Mouse (Mus musculus) left cerebral cortex, postnatal 14 days (tissue): ENCODE results near the gene Slc25a21. TPM values are rescaled to one million over a fixed set of nuclear protein-coding genes. Genes with fewer than 3 reads are reported as not detected.

ENCODE experiments used
- DNase-seq, 2 experiments: peaks; one replicate each; pipeline ENCODE4 v3.0.0; 2021 to 2022; ENCODE audit warnings: low spot score in 2 of 2, mixed read lengths in 1 of 2
- intact Hi-C: fragments of 180-260 bp; cut with DNase I; formaldehyde crosslinking; loops from one replicate; pipeline ENCODE4 v1.15.1; 2025
- total RNA-seq, 2 experiments: library from RNA; stranded (reverse); gene quantifications; 2 replicates each; pipeline ENCODE4 v1.2.3; 2021

Slc25a21 gene
- total RNA-seq, 2 experiments from 2014 or later, result 0.53 to 0.66 TPM

DNA sequence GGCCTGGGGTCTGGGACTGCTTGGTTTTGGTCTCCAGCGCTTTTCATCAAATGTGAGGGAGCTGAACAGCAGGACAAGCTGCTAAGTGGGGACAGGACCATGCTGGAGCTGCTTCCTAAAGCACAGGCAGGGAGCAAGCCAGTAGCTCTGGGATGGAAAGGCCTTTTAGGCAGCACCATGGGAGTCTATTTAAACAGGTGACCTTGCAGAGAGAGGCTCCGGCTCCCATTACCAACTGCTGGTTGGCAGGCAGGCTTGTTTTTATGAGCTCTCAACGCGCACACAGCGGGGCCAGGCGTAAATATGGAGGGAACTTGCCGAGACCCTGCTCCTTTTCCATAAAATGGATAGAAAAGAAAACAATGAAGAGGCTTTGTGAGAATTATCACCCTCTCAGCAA is 292.1 kb downstream of the Slc25a21 start:
- no peak for DNase-seq
- intact Hi-C loops, result no loop called here

DNA sequence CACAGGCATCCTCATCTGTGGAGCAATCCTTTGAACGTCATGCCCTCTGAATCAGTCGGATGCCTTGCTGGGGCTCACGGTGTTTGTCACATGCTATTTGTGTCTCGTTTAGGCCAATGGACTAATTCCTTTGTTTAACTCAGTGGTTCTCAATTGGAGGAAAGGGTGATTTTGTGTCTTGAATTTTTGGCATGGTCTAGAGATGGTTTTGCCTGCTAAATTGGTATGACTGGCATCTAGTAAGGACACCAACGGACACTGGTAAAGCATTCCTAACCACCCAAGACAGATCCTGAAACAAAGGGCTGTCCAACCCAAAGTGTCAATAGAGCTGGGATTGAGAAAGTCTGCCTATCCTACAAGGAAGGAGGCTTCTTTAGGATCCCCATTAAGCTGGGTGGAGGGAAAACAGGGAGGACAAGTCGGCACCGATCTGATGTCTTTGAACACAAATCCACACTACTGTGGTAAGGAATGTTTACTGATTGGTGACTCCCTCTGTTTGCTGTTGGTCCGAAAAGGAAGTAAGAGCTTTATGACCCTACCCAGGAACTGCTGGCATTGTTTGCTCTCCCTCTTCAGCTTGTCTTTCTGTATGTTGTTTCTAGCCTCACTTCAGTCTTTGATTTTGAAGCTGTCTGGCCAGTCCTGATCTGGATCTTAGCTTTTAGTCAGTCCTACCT is 294.4 kb downstream of the Slc25a21 start:
- no peak for DNase-seq
- intact Hi-C loops, result no loop called here

DNA sequence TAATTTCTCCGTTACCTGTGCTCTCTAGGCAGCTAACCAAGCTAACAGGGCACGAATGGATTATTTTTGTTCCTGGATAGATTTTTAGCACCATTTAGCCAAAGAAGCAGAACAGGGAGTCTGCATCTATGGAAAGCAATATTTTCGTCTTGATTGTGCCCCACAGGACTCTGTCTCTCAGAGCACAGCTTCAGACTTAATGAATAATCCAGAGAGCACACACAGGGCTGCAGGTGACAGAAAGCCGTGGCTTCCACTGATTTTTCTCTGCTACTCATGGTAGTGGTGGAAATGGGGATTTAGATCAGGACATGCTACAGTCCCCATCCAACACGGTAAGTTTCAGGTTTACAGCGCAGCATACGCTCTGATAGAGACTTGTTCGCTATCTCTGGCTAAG is 299.3 kb downstream of the Slc25a21 start:
- no peak for DNase-seq
- intact Hi-C loops, result no loop called here

- DNase-seq, result no peak
- intact Hi-C loops, result no loop called here
Measured at GRCm38 (mm10) chr12:56897221-56897937, 299.9 kb downstream of the Slc25a21 start.

DNA sequence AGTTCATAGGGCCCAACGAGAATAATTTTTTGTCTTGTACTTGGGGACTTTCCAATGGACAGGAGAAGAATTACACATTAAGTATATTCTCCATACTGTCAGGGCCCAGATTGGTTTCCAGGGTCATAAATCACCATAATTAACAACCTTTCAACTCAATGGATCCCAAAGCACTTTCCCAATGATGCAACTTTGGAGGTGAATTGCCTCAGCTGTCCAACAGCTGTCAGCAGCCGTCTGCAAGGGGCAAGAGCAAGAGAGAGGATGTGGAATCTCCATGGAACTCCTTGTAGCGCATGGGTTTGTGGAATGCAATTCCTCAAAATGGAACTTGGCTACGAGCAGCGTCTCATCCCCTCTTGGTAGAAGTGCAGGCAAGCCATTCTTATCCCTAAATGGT is 302.3 kb downstream of the Slc25a21 start:
- no peak for DNase-seq
- intact Hi-C loops, result no loop called here

DNA sequence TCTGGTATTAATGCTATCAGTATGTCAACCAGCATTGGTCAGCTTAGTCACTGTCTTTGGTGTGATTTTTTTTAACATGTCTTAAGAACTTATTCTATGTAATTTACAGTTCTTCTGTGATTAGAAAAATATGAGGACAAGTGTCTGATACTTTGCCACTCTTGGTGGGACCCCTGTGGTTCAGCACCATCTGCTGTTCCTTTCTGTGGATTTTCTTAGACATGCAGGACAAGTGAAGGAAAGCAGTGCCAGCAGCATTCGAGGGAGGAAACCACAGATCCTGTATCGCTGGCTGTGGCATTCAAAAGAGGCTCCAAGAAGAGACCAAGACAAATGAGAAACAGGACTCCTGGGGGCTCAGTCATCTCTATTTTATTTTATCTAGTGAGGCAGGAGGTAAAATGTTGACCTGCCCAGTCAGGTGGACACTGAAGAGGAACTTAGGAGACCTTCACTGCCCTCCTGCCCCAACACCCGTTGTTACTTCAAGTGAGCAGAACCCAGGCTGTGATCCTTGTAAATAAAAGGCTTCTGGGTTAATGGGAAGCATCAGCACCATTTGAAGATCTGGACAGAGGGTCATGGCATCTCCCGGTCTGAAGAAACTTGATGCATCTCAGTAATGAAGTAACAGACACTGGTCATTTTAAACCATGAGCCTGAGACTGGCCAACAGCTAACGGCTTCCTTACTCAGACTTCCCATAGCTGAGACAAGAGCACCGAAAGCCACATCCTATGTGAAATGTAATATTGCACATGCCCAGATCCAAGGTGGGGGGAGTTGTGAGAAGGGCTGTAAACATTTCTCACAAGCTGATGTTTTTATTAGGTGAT is 306.2 kb downstream of the Slc25a21 start:
- intact Hi-C loops, result no loop called here
- DNase-seq, result no peak

- no peak for DNase-seq
- intact Hi-C loops, result no loop called here
Measured at GRCm38 (mm10) chr12:56877796-56878195, 319.5 kb downstream of the Slc25a21 start.

- DNase-seq, result no peak
- intact Hi-C loops, result no loop called here
Measured at GRCm38 (mm10) chr12:56876549-56876948, 320.7 kb downstream of the Slc25a21 start.

GRCm38 (mm10) chr12:56873204-56873603 is 324.1 kb downstream of the Slc25a21 start:
- DNase-seq, result no peak
- intact Hi-C loops, result no loop called here

DNA sequence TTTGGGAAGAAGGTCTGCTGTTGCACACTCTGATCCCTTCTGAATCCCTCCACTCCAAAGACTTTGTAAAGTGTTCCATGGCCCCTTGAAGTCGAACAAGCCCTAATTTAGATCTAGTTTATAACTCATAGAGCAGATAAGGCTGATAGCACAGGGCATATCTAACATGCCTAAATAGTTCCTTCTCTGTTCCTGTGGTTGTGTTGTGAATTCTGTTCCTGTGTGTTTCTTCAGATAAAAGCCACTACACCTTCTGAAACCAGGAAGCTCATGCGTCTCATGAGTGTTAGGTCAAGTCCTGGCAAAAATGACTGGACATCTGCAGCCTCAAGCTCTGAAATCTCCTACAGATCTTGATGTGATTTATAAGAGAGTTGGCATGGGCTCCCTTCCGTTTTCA is 326.7 kb downstream of the Slc25a21 start:
- no peak for DNase-seq
- intact Hi-C loops, result no loop called here

- DNase-seq, result no peak
- intact Hi-C loops, result no loop called here
Measured at GRCm38 (mm10) chr12:56863873-56864562, 333.3 kb downstream of the Slc25a21 start.

DNA sequence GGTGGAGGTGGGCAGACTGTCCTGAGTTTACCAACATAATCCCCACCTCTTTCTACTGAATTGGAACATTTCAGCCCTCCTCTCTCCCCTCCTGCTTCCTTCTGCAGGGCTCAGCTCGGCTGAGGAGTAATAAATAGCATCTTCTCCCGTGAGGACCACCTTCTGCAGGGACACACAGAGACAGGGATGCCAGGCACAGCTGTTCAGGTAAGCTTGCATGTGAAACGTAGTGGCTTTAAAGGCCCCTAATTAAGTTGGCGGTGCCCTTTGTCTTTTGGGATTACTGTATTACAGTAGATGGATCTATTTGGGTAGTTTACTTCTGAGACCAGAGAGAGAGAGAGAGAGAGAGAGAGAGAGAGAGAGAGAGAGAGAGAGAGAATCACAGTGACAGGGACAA is 344.6 kb downstream of the Slc25a21 start:
- DNase-seq, result no peak
- intact Hi-C loops, result no loop called here

DNA sequence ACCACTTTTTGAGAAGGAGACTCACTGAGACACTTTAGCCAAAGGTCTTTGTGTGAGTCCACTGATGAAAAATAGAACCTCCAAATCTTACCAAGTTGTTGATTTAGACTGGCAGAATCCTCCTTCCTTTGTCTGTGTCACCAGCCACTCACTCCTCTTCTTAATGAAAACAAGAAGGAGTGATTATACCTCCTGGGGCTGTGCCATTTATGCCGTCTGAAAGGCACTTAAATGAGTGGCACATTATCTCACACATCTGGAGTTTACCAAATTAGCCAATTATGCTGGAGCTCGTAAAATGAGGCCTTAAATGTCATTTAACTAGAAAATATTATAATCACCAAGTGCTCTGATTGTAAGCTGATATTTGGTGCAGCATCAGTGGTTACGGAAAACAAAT is 345.8 kb downstream of the Slc25a21 start:
- no peak for DNase-seq
- intact Hi-C loops, result no loop called here

GRCm38 (mm10) chr12:56829945-56830344 is 367.3 kb downstream of the Slc25a21 start:
- intact Hi-C loops, result no loop called here
- no peak for DNase-seq

GRCm38 (mm10) chr12:56829455-56829883 is 367.8 kb downstream of the Slc25a21 start:
- intact Hi-C loops, result no loop called here
- DNase-seq, result peak in 1 of 2 experiments; percentile 5

GRCm38 (mm10) chr12:56827808-56828384 is 369.4 kb downstream of the Slc25a21 start:
- intact Hi-C loops, result no loop called here
- no peak for DNase-seq

DNA sequence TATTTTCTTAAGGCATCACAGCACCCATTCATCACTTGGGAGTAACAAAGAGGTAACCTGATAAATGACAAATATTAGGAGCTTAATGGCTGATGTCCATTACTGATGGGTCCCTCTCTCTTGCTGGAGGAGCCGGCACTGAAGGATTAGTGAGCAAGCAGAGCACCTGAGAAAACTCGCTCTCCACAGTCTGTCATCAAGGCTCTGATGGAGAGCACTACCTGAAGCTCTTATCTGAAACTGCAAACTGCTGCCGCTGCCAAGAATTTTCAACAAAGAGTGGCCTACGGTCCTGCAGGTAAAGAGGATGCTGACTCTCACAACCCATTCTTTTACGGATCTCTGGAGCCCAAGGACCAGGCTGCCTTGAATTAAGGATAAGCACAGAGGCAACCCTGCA is 372.6 kb downstream of the Slc25a21 start:
- no peak for DNase-seq
- intact Hi-C loops, result no loop called here

DNA sequence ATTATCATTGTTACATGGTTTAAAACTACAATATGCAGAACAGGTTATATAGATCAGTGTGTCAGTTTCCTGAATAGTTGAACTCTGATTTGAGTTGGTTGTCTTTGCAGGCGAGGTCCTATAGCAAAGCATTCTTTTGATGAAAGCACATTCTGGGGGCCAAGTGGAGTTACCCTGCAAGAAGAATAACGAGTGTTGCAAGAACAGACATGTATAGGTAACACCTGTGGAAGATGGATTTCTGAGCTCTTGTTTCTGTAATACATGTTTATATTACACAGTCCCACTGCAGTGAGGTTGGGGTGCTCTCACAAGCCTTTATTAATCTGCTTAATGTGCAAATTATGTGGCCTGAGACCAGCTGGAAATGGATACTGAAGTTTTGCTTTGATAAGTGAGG is 375.1 kb downstream of the Slc25a21 start:
- no peak for DNase-seq
- intact Hi-C loops, result no loop called here

DNA sequence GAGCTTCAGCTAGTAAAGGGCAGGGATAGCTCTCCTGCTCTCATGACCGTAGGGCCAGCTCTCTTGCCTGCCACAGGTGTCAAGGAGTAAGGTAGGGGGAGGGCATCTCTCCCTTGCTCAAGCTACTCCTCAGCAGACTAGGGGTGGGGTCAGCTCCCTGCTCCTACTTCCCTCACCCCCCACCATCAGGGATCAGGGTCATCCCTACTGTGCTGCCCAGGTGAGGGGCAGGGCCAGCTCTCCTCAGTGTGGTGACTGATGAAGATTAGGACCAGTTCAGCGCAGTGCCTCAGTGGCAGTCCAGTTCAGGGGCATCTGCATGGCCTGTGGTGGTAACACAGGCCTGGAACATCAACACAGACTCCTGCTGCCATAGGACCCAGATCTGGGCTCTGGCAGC is 376.7 kb downstream of the Slc25a21 start:
- intact Hi-C loops, result no loop called here
- DNase-seq, result no peak
